Mouse (Mus musculus): ENCODE results near the gene Nsun4. TPM values are rescaled to one million over a fixed set of nuclear protein-coding genes. Genes with fewer than 3 reads are reported as not detected.
A peak's percentile ranks its signal among the peaks of the same experiment; 100 is the strongest.

The Nsun4 gene
- polyA plus RNA-seq, 2 experiments: 13.4 to 18.8 TPM

DNA sequence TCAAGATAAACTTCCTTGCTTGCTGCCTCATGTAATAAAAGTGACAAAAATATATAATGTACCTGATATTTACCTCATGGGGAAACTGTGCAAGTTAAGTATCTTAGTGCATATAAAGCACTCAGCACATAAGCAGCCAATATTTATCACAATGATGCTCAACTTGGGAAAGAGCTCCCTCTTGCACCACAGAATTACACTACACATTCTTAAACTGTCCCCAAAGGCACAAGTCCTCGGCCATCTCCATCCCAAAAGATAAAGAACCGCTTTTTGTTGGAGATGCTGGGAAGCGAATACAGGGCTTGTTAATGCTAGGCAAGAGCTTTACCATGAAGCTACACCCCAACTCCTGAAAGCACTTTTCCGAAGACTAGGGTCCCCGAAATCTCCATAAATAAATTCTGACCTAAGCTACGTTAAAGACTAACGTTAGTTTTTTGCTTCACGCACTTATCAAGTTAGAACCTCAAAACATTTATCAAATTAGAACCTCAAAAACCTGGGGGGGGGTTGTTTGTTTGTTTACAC is 20.5 kb upstream of the Nsun4 start:
- Histone ChIP-seq H3K36me3 (ENCODE audit: control insufficient read depth, insufficient read depth, low read length) (peaks cover 18% of the 10 kb centered on the region), H3K9ac (ENCODE audit: low read depth, low read length, severe bottlenecking) (peak overlapping the region; percentile 57), H3K4me2 (replicated peaks; ENCODE audit: low read depth, low read length, severe bottlenecking) (peak overlapping the region; percentile 66), H3K4me3 (replicated peaks; ENCODE audit: low read length) (peak overlapping the region; percentile 96), H3K4me1 (ENCODE audit: control insufficient read depth, insufficient read depth, low read length) (peaks cover 23% of the 10 kb centered on the region), H3K27ac (replicated peaks; ENCODE audit: low read depth, low read length) (no peak overlapping the region), H3K27me3 (ENCODE audit: control insufficient read depth, insufficient read depth, low read length) (no peaks in the 10 kb centered on the region), H3K9me3 (ENCODE audit: control insufficient read depth, low read length) (no peaks in the 10 kb centered on the region)
- ATAC-seq (ENCODE audit: low FRiP score, low read depth) (no peak), DNase-seq (ENCODE audit: low spot score) (no peak)
- 3% methylated on average over 8 of the region's 8 CpGs for WGBS
- TF ChIP-seq POLR2A (IDR thresholded peaks at IDR 0.05; ENCODE audit: borderline replicate concordance, extremely low read depth, insufficient read depth, insufficient read length): no peak

DNA sequence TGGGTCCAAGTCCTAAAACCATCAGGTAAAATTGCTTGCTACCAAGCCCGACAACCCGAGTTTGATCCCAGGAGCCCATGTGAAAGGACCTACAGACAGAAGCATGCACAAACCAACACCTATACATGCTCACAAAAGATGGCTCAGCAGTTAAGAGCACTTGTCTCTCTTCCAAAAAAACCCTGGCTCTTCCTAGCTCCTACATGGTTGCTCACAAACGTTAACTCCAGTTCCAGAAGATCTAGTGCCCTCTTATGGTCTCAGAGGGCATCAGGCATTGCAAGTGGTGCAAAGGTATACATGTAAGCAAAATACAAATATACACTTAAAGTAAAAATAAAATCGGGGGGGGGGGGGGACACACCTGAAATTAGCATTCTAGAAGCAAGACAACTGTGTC is 19.5 kb upstream of the Nsun4 start:
- Histone ChIP-seq H3K27ac (replicated peaks; ENCODE audit: low read depth, low read length) (no peak overlapping the region), H3K36me3 (ENCODE audit: control insufficient read depth, insufficient read depth, low read length) (peaks cover 28% of the 10 kb centered on the region), H3K27me3 (ENCODE audit: control insufficient read depth, insufficient read depth, low read length) (no peaks in the 10 kb centered on the region), H3K4me3 (replicated peaks; ENCODE audit: low read length) (0 out of 2 replicates have a peak overlapping the region, but pooled peaks have one; percentile 2), H3K9me3 (ENCODE audit: control insufficient read depth, low read length) (no peaks in the 10 kb centered on the region), H3K4me2 (replicated peaks; ENCODE audit: low read depth, low read length, severe bottlenecking) (no peak overlapping the region), H3K9ac (ENCODE audit: low read depth, low read length, severe bottlenecking) (no peak overlapping the region), H3K4me1 (ENCODE audit: control insufficient read depth, insufficient read depth, low read length) (peaks cover 23% of the 10 kb centered on the region)
- TF ChIP-seq POLR2A (IDR thresholded peaks at IDR 0.05; ENCODE audit: borderline replicate concordance, extremely low read depth, insufficient read depth, insufficient read length): no peak
- DNase-seq (ENCODE audit: low spot score) (no peak), ATAC-seq (ENCODE audit: low FRiP score, low read depth) (no peak)
- 51% methylated on average over 4 of the region's 4 CpGs for WGBS

DNA sequence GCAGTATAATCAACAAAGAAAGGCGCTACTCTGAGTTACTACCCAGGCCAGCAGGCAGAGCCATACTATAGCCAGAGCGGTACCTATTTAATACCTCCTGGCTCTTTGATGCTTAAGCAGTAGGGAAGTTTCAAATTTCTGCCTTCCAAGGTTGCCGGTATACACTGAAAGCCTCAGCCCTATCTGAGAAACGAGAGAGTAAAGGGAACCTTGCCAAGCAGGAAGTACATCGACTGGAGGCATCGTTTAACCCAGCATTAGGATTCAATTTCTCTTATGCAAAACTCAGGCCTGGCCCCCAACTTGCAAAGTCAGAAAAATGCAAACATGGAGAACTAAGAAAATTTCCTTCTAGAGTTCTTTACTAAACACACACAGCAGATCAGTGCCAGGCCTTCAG is 16.4 kb upstream of the Nsun4 start:
- Histone ChIP-seq H3K4me3 (replicated peaks; ENCODE audit: low read length) (no peak overlapping the region), H3K4me2 (replicated peaks; ENCODE audit: low read depth, low read length, severe bottlenecking) (no peak overlapping the region), H3K9me3 (ENCODE audit: control insufficient read depth, low read length) (no peaks in the 10 kb centered on the region), H3K9ac (ENCODE audit: low read depth, low read length, severe bottlenecking) (no peak overlapping the region), H3K4me1 (ENCODE audit: control insufficient read depth, insufficient read depth, low read length) (peaks cover 11% of the 10 kb centered on the region), H3K27ac (replicated peaks; ENCODE audit: low read depth, low read length) (no peak overlapping the region), H3K27me3 (ENCODE audit: control insufficient read depth, insufficient read depth, low read length) (no peaks in the 10 kb centered on the region), H3K36me3 (ENCODE audit: control insufficient read depth, insufficient read depth, low read length) (peaks cover 46% of the 10 kb centered on the region)
- DNase-seq (ENCODE audit: low spot score): no peak
- 62% methylated on average over 6 of the region's 6 CpGs for WGBS
- ATAC-seq (ENCODE audit: low FRiP score, low read depth): no peak
- no peak for TF ChIP-seq POLR2A (IDR thresholded peaks at IDR 0.05; ENCODE audit: borderline replicate concordance, extremely low read depth, insufficient read depth, insufficient read length)

DNA sequence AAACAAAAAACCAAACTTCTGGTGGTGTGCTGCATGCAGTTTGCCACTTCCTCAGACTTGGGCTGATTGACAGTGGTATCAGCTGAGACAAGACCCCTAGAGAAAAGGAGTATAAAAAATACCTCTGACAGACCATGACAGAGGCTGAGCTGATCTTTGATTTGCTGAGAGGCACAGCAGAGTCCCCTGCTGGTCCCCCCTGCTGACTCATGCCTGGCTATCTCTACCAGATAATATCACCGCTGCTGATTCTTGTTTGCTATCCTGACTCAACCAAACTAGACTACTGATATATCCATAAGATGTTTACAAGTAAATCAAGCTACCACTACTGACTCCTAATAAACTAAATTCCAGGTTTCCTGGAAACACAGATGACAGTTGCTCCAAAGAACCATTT is 10.2 kb upstream of the Nsun4 start:
- no peaks in the 10 kb centered on the region for H3K27me3 ChIP-seq (ENCODE audit: control insufficient read depth, insufficient read depth, low read length)
- TF ChIP-seq POLR2A (IDR thresholded peaks at IDR 0.05; ENCODE audit: borderline replicate concordance, extremely low read depth, insufficient read depth, insufficient read length): no peak
- H3K4me1 ChIP-seq (ENCODE audit: control insufficient read depth, insufficient read depth, low read length): no peaks in the 10 kb centered on the region
- H3K9me3 ChIP-seq (ENCODE audit: control insufficient read depth, low read length): no peaks in the 10 kb centered on the region
- DNase-seq (ENCODE audit: low spot score): no peak
- H3K4me3 ChIP-seq (replicated peaks; ENCODE audit: low read length): no peak overlapping the region
- H3K9ac ChIP-seq (ENCODE audit: low read depth, low read length, severe bottlenecking): no peak overlapping the region
- 52% methylated on average over 1 of the region's 1 CpGs for WGBS
- H3K4me2 ChIP-seq (replicated peaks; ENCODE audit: low read depth, low read length, severe bottlenecking): no peak overlapping the region
- H3K27ac ChIP-seq (replicated peaks; ENCODE audit: low read depth, low read length): no peak overlapping the region
- H3K36me3 ChIP-seq (ENCODE audit: control insufficient read depth, insufficient read depth, low read length): peaks cover 29% of the 10 kb centered on the region
- ATAC-seq (ENCODE audit: low FRiP score, low read depth): no peak

DNA sequence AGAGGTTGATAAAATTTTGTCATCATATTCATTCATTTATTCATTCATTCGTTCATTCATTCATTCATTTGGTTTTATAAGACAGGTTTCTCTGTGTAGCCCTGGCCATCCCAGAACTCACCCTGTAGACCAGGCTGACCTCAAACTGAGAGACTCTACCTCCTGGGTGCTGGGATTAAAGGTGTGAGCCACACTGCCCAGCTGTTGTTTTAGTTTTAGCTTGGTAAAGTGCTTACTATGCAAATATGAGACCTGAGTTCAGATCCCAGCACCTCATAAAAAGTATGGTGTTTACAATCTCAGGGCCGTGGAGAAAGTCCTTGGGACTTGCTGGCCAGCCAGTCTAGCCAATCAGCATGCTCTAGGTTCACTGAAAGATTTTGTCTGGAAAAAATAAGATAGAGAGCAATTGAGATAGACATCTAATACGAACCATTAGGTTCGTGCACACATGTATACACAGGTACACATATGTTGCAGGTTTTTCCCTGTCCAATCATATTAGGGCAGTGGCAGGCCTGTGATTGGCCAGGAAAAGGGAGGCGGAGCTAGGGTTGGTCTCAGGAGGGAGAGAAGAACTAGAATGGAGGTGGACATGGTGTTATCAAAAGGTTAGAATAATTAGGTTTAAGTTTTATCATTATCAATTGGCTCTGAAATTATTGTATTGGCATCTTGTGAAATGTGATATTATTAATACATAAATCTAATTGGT is 5.5 kb upstream of the Nsun4 start:
- Histone ChIP-seq H3K4me1 (ENCODE audit: control insufficient read depth, insufficient read depth, low read length) (no peaks in the 10 kb centered on the region), H3K4me2 (replicated peaks; ENCODE audit: low read depth, low read length, severe bottlenecking) (no peak overlapping the region), H3K27me3 (ENCODE audit: control insufficient read depth, insufficient read depth, low read length) (no peaks in the 10 kb centered on the region), H3K36me3 (ENCODE audit: control insufficient read depth, insufficient read depth, low read length) (no peaks in the 10 kb centered on the region), H3K4me3 (replicated peaks; ENCODE audit: low read length) (no peak overlapping the region), H3K27ac (replicated peaks; ENCODE audit: low read depth, low read length) (no peak overlapping the region), H3K9ac (ENCODE audit: low read depth, low read length, severe bottlenecking) (no peak overlapping the region), H3K9me3 (ENCODE audit: control insufficient read depth, low read length) (no peaks in the 10 kb centered on the region)
- DNase-seq (ENCODE audit: low spot score) (no peak), ATAC-seq (ENCODE audit: low FRiP score, low read depth) (no peak)
- WGBS: 63% methylated on average over 5 of the region's 5 CpGs
- no peak for TF ChIP-seq POLR2A (IDR thresholded peaks at IDR 0.05; ENCODE audit: borderline replicate concordance, extremely low read depth, insufficient read depth, insufficient read length)

Data from limb, embryonic 14.5 days (tissue).